Mouse (Mus musculus) megakaryocyte, embryonic 14.5 days (primary cell): ENCODE data around the gene Ddx25.

Experiments
- FLI1 ChIP-seq: IDR thresholded peaks from 2 replicates; pipeline ENCODE4 v1.6.1; 2012; ENCODE audit warnings: low read length, inconsistent platforms, mixed read lengths
- GATA1 ChIP-seq: IDR thresholded peaks from 3 replicates; pipeline ENCODE4 v1.6.1; 2012; ENCODE audit warnings: mixed read lengths, low read length, inconsistent platforms, borderline replicate concordance

GRCm38 (mm10) chr9:35493033-35493732, 65.1 kb downstream of the Ddx25 start:
- TF ChIP-seq GATA1 (no peak), FLI1 (no peak)
